Mouse (Mus musculus) granulocyte monocyte progenitor cell, adult 5-6 weeks (primary cell): ENCODE measurements around the gene Hbb-y. TPM values are rescaled to one million over a fixed set of nuclear protein-coding genes. Genes with fewer than 3 reads are reported as not detected.
A peak's percentile ranks its signal among the peaks of the same experiment; 100 is the strongest.
"Not testable (repeated sequence)": the region's sequence is repeated elsewhere in the genome, so short reads cannot be mapped to it uniquely, and the experiment has no call there.

ENCODE experiments used
- ATAC-seq: replicated peaks from 2 replicates; pipeline ENCODE4 v1.8.0; 2016; ENCODE audit warnings: mild to moderate bottlenecking, moderate TSS enrichment, inconsistent platforms; ENCODE audit not compliant: poor library complexity, severe bottlenecking
- total RNA-seq, 2 experiments: library from RNA; stranded (forward) in 1 of 2; stranded (reverse) in 1 of 2; fragments of 200-712, 200-1000 nt in 1 of 2; fragments of >200 nt in 1 of 2; fragmentation: Nextera tagmentation in 1 of 2; gene quantifications; 2 replicates each; pipeline ENCODE4 v1.2.3; 2014 to 2017

Gene Hbb-y
- total RNA-seq (2014; fragmentation: Nextera tagmentation): not detected in 2 replicates
- total RNA-seq (2017): not detected in 2 replicates

GRCm38 (mm10) chr7:103853090-103853489 is at the start of gene Hbb-y:
Gene Hbb-y (minus strand): TSS chr7:103853216.
- no peak for ATAC-seq

DNA sequence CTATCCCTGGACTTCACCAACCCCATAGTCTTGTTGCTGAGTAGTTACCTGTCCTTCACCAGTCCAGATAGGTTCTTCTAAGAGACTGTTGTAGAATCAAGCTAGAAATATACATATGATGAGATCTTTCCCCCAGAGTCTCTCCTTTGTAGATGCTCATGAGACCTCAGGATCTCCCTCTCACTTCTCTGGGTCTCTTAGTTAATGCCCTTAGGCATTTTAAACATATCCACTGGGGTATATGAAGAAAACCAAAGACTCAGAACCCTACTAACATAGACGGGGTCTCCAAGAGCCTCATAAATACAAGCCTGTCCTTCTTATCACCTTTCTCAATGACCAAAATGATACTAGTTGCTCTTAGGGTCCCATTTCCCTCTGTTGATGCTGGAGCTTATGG is 41.4 kb upstream of the Hbb-y start, which contains the start of gene Olfr64:
TSS of gene Olfr64 (minus strand) at position 101 of the 400 bp plus-strand sequence.
- no peak for ATAC-seq

- ATAC-seq: no peak
Observed at GRCm38 (mm10) chr7:103886152-103886551, 33.1 kb upstream of the Hbb-y start, which contains the start of gene Olfr66. Gene Olfr66 (minus strand): TSS chr7:103886252.

DNA sequence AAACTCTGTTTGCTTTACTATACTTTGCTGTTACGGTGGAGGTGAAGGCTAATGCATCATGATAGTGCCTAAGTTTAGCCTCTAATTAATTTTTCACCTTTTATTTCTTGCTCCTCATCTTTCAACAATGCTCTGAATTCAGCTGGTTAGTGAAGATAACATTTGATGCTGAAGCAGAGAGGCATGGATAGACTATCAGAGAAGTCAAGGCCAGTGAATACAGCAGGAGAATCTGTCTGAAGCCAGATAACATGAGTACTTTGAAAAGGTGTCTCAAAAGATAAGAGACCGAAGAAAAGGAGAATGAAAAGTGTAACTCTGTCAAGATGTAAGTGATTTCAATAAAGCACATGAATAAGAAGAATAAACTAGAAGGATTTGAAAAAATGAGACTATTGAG is 24.1 kb upstream of the Hbb-y start:
- no peak for ATAC-seq

DNA sequence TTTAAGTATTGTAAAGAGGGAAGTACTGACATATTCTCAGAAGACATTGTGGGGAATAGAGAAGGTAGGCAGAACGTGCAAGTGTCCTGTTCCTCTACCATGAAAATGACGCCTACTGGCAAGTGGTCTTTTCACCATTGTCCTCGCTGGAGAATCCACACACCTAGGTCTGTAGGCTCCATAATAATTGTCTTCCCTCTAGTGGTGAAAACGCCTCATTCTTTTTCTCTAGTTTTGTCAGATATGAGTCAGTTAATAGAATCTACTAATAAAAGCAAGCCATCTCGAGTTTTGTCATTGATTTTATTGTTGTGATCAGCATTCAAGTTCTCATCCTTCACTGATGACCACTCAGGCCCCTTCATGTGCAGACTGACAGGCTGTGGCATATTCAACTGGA is 21.4 kb upstream of the Hbb-y start:
- ATAC-seq: 0 out of 2 replicates have a peak, but pooled peaks have one; percentile 46

DNA sequence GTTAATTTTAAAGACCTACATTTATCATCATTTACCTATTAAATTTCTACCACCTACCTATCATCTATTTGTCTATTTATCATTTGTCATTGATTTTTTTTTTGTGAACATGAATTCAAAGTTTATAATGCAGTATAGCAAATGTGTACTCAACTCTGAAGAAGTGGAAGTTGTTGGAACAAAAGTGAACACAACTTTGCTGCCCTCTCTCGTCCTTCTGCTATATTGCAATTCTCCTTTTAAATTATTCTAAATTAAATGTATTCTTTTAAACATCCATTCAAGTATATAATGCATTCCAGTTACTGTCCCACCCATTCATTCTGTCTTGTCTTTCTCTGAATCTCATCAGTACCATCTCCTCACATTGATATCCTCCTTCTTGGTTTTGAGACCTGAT is 20.0 kb upstream of the Hbb-y start:
- ATAC-seq: peak; percentile 50; the same call in 1 of the 2 replicates

- ATAC-seq: no peak
Observed at GRCm38 (mm10) chr7:103870667-103871066, 17.7 kb upstream of the Hbb-y start.

DNA sequence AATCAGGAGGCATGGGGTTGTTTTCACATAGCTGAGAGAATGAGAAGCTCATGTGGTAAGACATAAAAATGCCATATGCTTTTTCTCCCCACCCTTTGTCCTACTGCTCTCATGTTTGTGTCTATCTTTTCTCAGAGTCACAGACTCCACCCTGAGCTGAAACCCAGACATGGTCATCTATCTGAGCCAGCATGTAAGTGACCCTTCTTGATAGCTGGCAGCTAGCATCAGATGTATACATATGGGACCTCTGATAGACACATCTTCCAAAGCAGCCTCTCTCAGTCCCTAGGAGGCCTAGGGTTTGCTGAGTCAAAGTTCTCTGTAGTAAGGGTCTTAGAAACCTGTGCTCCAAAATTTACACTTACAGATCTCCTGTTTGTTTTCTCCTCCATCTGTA is 12.7 kb upstream of the Hbb-y start:
- ATAC-seq: no peak

GRCm38 (mm10) chr7:103861531-103861930 is 8.5 kb upstream of the Hbb-y start:
- ATAC-seq: peak; percentile 75

- ATAC-seq: peak; percentile 98
Observed at GRCm38 (mm10) chr7:103860855-103861254, 7.8 kb upstream of the Hbb-y start.

GRCm38 (mm10) chr7:103859076-103859475 is 6.1 kb upstream of the Hbb-y start:
- ATAC-seq: no peak

- no peak for ATAC-seq
Observed at GRCm38 (mm10) chr7:103854669-103855068, 1.7 kb upstream of the Hbb-y start.

GRCm38 (mm10) chr7:103844525-103845325 is 8.3 kb downstream of the Hbb-y start:
- ATAC-seq: no peak

- ATAC-seq: no peak
Observed at GRCm38 (mm10) chr7:103843034-103843433, 10.0 kb downstream of the Hbb-y start, which contains the start of gene Hbb-bh1. Gene Hbb-bh1 (minus strand): TSS chr7:103843164.

- no peak for ATAC-seq
Observed at GRCm38 (mm10) chr7:103840268-103840667, 12.7 kb downstream of the Hbb-y start, which contains the start of gene Hbb-bh2. Gene Hbb-bh2 (minus strand): TSS chr7:103840520.

DNA sequence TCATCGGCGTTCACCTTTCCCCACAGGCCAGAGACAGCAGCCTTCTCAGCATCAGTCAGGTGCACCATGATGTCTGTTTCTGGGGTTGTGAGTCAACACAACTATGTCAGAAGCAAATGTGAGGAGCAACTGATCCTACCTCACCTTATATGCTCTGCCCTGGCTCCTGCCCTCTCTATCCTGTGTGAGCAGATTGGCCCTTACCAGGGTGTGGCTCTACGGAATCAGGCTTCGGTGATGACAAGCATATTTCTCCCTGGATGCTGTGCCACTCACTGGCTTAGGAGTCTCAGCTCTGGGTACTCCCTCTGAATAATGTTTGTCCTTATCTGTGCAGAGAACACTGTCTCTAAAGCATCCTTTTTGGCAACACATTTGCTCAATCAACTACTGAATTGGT is 25.2 kb downstream of the Hbb-y start, which contains the start of gene Hbb-bs:
TSS of gene Hbb-bs (minus strand) at position 289 of the 400 bp plus-strand sequence.
- ATAC-seq: no peak

DNA sequence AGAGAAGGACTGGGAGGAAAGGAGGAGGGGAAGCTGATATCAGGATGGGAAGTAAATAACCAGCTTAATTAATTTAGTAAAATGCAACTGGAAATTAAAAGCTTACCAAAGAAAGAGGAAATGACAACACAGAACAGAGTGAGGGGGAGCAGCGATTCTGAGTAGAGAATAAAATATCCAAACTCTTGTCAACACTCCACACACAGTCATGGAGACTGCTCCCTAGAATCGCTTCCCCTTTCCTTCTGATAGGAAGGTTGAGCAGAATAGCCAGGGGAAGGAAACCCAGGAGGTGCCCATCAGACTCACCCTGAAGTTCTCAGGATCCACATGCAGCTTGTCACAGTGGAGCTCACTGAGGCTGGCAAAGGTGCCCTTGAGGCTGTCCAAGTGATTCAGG is 25.9 kb downstream of the Hbb-y start:
- ATAC-seq: peak; percentile 99

DNA sequence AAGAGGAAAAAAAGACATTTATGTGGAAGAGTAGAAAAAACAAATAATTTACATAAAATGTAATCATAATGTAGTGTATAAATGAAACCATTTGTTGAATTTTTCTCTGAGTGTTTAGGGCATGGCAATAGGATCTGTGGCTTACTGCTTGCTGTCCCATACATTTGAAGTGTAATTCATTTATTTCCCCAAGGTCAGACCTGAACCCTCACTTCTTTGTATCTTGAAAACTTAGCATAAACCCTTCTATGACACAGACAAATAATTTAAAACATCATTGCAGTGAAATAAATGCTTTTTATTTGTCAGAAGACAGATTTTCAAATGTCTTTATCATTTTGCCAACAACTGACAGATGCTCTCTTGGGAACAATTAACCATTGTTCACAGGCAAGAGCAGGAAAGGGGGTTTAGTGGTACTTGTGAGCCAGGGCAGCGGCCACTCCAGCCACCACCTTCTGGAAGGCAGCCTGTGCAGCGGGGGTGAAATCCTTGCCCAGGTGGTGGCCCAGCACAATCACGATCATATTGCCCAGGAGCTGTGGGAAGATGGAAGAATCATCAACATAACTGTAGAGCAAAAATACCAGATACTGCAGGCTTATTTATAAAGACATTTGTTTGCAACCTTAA is 26.6 kb downstream of the Hbb-y start:
- no peak for ATAC-seq

DNA sequence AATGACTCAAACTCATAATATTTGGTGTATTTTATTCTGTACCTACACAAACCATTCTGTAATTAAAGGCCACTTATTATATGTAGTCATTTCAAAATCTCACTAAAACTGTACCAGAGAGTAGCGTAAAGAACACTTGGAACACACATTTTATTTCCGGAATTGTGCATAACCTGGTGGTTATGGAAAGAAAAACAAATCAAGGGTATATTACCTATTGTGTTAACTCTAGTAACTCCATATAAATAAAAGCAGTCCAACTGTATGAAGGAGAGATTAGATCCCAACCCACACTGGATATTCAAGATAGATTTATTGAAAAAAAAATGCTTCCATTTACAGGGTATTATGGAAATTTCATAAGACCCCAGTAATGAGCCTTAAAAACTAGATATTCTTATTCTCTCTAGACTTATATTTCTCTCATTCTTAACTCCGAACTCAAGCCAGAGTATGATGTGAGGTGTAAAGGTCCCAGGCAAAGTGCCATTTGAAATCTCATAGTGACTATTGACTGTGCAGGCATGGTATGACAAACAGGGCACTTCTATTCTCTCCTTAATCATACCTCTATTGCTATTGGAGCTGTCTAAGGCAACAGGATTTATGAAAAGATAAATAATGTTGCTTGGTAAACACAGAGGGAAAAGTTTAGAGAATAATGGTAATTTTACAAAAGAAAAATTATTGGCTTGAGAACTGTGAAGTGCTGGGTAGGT is 27.3 kb downstream of the Hbb-y start:
- no peak for ATAC-seq

DNA sequence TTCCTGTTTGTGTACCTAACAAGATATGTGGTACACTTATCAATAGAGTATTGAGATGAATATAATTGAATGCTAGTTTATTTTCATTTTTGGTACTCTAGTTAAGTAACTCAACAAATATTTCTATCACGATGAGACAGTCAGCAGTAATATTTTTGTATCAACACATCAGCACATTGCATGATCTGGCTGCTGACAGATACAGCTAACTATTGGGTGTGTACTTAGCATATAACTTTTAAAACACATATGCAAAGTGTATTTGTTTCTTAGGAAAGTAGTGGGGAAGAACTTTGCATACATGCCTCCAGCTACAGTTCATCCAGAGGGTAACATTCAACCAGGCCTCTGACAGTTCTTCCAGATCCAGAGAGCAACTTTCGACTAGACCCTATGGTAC is 28.4 kb downstream of the Hbb-y start:
- ATAC-seq: no peak

GRCm38 (mm10) chr7:103815085-103815484 is 37.9 kb downstream of the Hbb-y start:
- ATAC-seq: not testable (repeated sequence)
